Mouse (Mus musculus) cerebellum, adult 11-12 months (tissue): ENCODE results near the gene Sgtb.

Source experiments
- DNase-seq: peaks from one replicate; pipeline ENCODE4 v3.0.0; 2022

The Sgtb gene

GRCm38 (mm10) chr13:104179176-104179888, 69.8 kb downstream of the Sgtb start:
- no peak for DNase-seq

- no peak for DNase-seq
Measured at GRCm38 (mm10) chr13:104187357-104187756, 77.8 kb downstream of the Sgtb start.
